Mouse (Mus musculus): ENCODE results near the gene Ppard.

- TF ChIP-seq POLR2A (IDR thresholded peaks at IDR 0.05; ENCODE audit: borderline replicate concordance, insufficient read depth, low read length) (no peak), CTCF (IDR thresholded peaks at IDR 0.05; ENCODE audit: borderline replicate concordance, insufficient read depth, low read depth, low read length) (no peak)
Observed at GRCm38 (mm10) chr17:28348211-28348610, 115.7 kb downstream of the Ppard start.
